Mouse (Mus musculus) CD8-positive naive resting alpha-beta T cell, adult 2 months (primary cell): ENCODE data around the gene Usp12.
A peak's percentile ranks its signal among the peaks of the same experiment; 100 is the strongest.
"Not testable (repeated sequence)": the region's sequence is repeated elsewhere in the genome, so short reads cannot be mapped to it uniquely, and the experiment has no call there.

Experiments used
- DNase-seq, 2 experiments: peaks; one replicate each; pipeline ENCODE4 v3.0.0; 2022; ENCODE audit warnings: low read depth in 2 of 2, low spot score in 2 of 2

Usp12 gene

GRCm38 (mm10) chr5:146750958-146751357 lies 43.8 kb downstream of the Usp12 start:
- no peak for DNase-seq

GRCm38 (mm10) chr5:146750273-146750672 lies 44.5 kb downstream of the Usp12 start:
- no peak for DNase-seq

GRCm38 (mm10) chr5:146749857-146750256 lies 44.9 kb downstream of the Usp12 start:
- no peak for DNase-seq

GRCm38 (mm10) chr5:146736970-146737495 lies 57.8 kb downstream of the Usp12 start:
- no peak for DNase-seq

- no peak for DNase-seq
Observed at GRCm38 (mm10) chr5:146736348-146736747, 58.5 kb downstream of the Usp12 start.

- DNase-seq, result not testable (repeated sequence)
Observed at GRCm38 (mm10) chr5:146735054-146735453, 59.8 kb downstream of the Usp12 start.

GRCm38 (mm10) chr5:146733888-146734640 lies 60.7 kb downstream of the Usp12 start:
- no peak for DNase-seq

GRCm38 (mm10) chr5:146733372-146733771 lies 61.4 kb downstream of the Usp12 start:
- DNase-seq, result no peak

- DNase-seq, result no peak
Observed at GRCm38 (mm10) chr5:146727006-146727405, 67.8 kb downstream of the Usp12 start.

- DNase-seq, result no peak
Observed at GRCm38 (mm10) chr5:146724956-146725355, 69.8 kb downstream of the Usp12 start.

- no peak for DNase-seq
Observed at GRCm38 (mm10) chr5:146723452-146723851, 71.4 kb downstream of the Usp12 start.

GRCm38 (mm10) chr5:146722226-146722625 lies 72.6 kb downstream of the Usp12 start:
- DNase-seq, result no peak

- DNase-seq, result no peak
Observed at GRCm38 (mm10) chr5:146719584-146720356, 75.0 kb downstream of the Usp12 start.

GRCm38 (mm10) chr5:146713836-146714235 lies 81.0 kb downstream of the Usp12 start:
- no peak for DNase-seq

- no peak for DNase-seq
Observed at GRCm38 (mm10) chr5:146713088-146713487, 81.7 kb downstream of the Usp12 start.

GRCm38 (mm10) chr5:146712282-146712918 lies 82.4 kb downstream of the Usp12 start:
- DNase-seq, result no peak

GRCm38 (mm10) chr5:146709361-146709760 lies 85.4 kb downstream of the Usp12 start:
- DNase-seq, result no peak

- peak; percentile 81 to 88 for DNase-seq
Observed at GRCm38 (mm10) chr5:146705815-146706408, 88.9 kb downstream of the Usp12 start.

GRCm38 (mm10) chr5:146705411-146705810 lies 89.4 kb downstream of the Usp12 start:
- DNase-seq, result no peak

- DNase-seq, result peak in 1 of 2 experiments; percentile 9
Observed at GRCm38 (mm10) chr5:146704241-146704640, 90.6 kb downstream of the Usp12 start.

- no peak for DNase-seq
Observed at GRCm38 (mm10) chr5:146703710-146704121, 91.1 kb downstream of the Usp12 start.
